Mouse (Mus musculus) forebrain, embryonic 13.5 days (tissue): Measurements from ENCODE around the gene Aanat. TPM values are rescaled to one million over a fixed set of nuclear protein-coding genes. Genes with fewer than 3 reads are reported as not detected.

Experiments used
- ATAC-seq: fragments of 200-750 bp; cut with Nextera tagmentation; 2 replicates; pipeline ENCODE4 v1.8.0; 2017
- H3K27ac ChIP-seq: fragments of 300-500 bp; sonication (generic); 2 replicates; pipeline ENCODE4 v1.5.1; 2015; ENCODE audit warnings: inconsistent platforms, mild to moderate bottlenecking, moderate library complexity
- H3K27me3 ChIP-seq: fragments of 300-500 bp; sonication (generic); 2 replicates; pipeline ENCODE4 v1.6.1; 2015; ENCODE audit warnings: mild to moderate bottlenecking, inconsistent platforms
- H3K36me3 ChIP-seq: fragments of 300-500 bp; sonication (generic); 2 replicates; pipeline ENCODE4 v1.6.1; 2015; ENCODE audit warnings: mild to moderate bottlenecking, inconsistent platforms; ENCODE audit not compliant: poor library complexity, severe bottlenecking
- H3K4me1 ChIP-seq: fragments of 300-500 bp; sonication (generic); 2 replicates; pipeline ENCODE4 v1.6.1; 2015; ENCODE audit warnings: inconsistent platforms
- H3K4me2 ChIP-seq: fragments of 300-500 bp; sonication (generic); 2 replicates; pipeline ENCODE4 v1.6.1; 2015; ENCODE audit warnings: inconsistent platforms, mild to moderate bottlenecking, moderate library complexity
- H3K4me3 ChIP-seq: fragments of 300-500 bp; sonication (generic); 2 replicates; pipeline ENCODE4 v1.5.1; 2015; ENCODE audit warnings: mild to moderate bottlenecking, inconsistent platforms
- H3K9ac ChIP-seq: fragments of 300-500 bp; sonication (generic); 2 replicates; pipeline ENCODE4 v1.6.1; 2015; ENCODE audit warnings: mild to moderate bottlenecking, inconsistent platforms
- H3K9me3 ChIP-seq: fragments of 300-500 bp; sonication (generic); replicated peaks from 2 replicates; pipeline ENCODE4 v1.6.1; 2016; ENCODE audit warnings: inconsistent platforms
- WGBS: fragments of 180-500 bp; shearing (Covaris S2); methylation state at CpG from one replicate; pipeline ENCODE4 v1.1.7; 2015; 5-methylcytosine and 5-hydroxymethylcytosine counted together
- polyA plus RNA-seq: library from polyadenylated mRNA; unstranded; fragments of >200 nt; fragmentation: Nextera tagmentation; extraction: Ambion mirVana; gene quantifications from 2 replicates; pipeline ENCODE4 v1.2.1, GENCODE M21; 2015

Gene Aanat
- polyA plus RNA-seq, result 0.25 and 0.39 TPM in 2 replicates

GRCm38 (mm10) chr11:116586310-116586709 is at the start of gene Aanat:
Gene Aanat (plus strand): TSS chr11:116586432.
- peak within 1 kb of the TSS; percentile 42 for H3K4me2 ChIP-seq

DNA sequence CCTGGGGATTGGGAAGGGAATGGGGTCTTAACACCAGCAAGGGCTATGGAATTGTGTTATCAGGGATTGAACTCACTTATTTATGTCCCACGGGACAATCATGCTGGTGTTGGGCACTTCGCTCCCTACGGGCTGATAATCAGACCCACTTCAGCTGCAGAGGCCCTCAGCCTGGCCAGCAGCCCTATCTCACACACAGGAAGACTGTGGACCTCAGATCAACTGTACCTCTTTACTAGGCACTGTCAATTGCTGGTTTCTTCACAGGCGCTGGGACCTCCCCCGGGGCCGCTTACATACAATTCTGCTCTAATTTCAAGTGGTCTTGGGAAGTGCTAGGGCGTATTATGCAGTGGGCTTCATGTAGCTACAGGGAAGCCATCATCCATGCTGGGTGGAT is 49.5 kb upstream of the Aanat start:
- ATAC-seq, result no peak
- Histone ChIP-seq H3K27me3 (peaks cover 42% of the 10 kb centered on the region), H3K9ac (no peak overlapping the region), H3K27ac (no peak overlapping the region), H3K36me3 (peaks cover 47% of the 10 kb centered on the region), H3K9me3 (no peaks in the 10 kb centered on the region), H3K4me2 (no peak overlapping the region), H3K4me3 (no peak overlapping the region), H3K4me1 (peaks cover 25% of the 10 kb centered on the region)
- 90% methylated on average over 7 of the region's 7 CpGs for WGBS

More at GRCm38 (mm10) chr11:116586310-116586709, at the start of gene Aanat:
- no peaks in the 10 kb centered on the region for H3K36me3 ChIP-seq
- no peak within 1 kb of the TSS for H3K9ac ChIP-seq
- H3K4me1 ChIP-seq, result peaks cover 13% of the 10 kb centered on the region; the same call in 1 of the 2 replicates
- no peaks in the 10 kb centered on the region for H3K9me3 ChIP-seq
- ATAC-seq, result no peak
- H3K27me3 ChIP-seq, result 0 out of 2 replicates have a peak, but pooled peaks cover 6% of the 10 kb centered on the region
- H3K4me3 ChIP-seq, result no peak within 1 kb of the TSS
- no peak within 1 kb of the TSS for H3K27ac ChIP-seq
- WGBS, result 66% methylated on average over 5 of the region's 5 CpGs

DNA sequence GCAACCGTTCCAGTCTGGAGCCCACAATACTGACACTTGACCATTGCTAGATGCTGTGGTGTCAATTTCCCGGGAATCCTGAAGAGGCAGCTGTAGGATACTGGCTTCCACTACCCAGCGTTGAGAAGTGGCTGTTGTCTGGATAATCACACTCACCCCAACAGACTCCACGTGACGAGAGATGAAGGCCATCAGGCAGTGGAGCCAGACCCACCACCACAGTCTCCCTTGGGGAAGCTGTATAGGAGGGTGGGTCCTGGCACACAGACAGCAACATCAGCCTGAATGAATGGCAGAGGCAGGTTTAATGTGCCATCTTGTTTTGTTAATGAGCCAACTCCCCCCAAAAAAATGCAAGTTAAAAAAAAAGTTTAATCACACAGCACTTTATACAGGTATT is 48.8 kb upstream of the Aanat start:
- H3K4me3 ChIP-seq, result no peak overlapping the region
- H3K4me2 ChIP-seq, result no peak overlapping the region
- H3K36me3 ChIP-seq, result peaks cover 54% of the 10 kb centered on the region
- H3K27ac ChIP-seq, result no peak overlapping the region
- H3K27me3 ChIP-seq, result peaks cover 35% of the 10 kb centered on the region
- no peak overlapping the region for H3K9ac ChIP-seq
- WGBS, result 76% methylated on average over 5 of the region's 5 CpGs
- no peak for ATAC-seq
- H3K4me1 ChIP-seq, result peaks cover 18% of the 10 kb centered on the region
- H3K9me3 ChIP-seq, result no peaks in the 10 kb centered on the region

- ATAC-seq, result no peak
- H3K36me3 ChIP-seq, result peaks cover 63% of the 10 kb centered on the region
Measured at GRCm38 (mm10) chr11:116538142-116538735, 48.0 kb upstream of the Aanat start.

GRCm38 (mm10) chr11:116541183-116541582 is 45.0 kb upstream of the Aanat start:
- H3K4me1 ChIP-seq, result no peaks in the 10 kb centered on the region
- H3K4me3 ChIP-seq, result no peak overlapping the region
- no peak overlapping the region for H3K27ac ChIP-seq
- no peak overlapping the region for H3K4me2 ChIP-seq
- H3K36me3 ChIP-seq, result peaks cover 89% of the 10 kb centered on the region
- WGBS, result 95% methylated on average over 11 of the region's 11 CpGs
- H3K9me3 ChIP-seq, result no peaks in the 10 kb centered on the region
- no peaks in the 10 kb centered on the region for H3K27me3 ChIP-seq
- no peak overlapping the region for H3K9ac ChIP-seq
- no peak for ATAC-seq

More at GRCm38 (mm10) chr11:116538142-116538735, 48.0 kb upstream of the Aanat start:
- Histone ChIP-seq H3K27me3 (peaks cover 27% of the 10 kb centered on the region), H3K4me2 (no peak overlapping the region), H3K9ac (no peak overlapping the region), H3K9me3 (no peaks in the 10 kb centered on the region), H3K27ac (no peak overlapping the region), H3K4me3 (no peak overlapping the region), H3K4me1 (peaks cover 9% of the 10 kb centered on the region)
- WGBS, result 89% methylated on average over 12 of the region's 12 CpGs

GRCm38 (mm10) chr11:116543110-116543509 is 43.1 kb upstream of the Aanat start:
- 85% methylated on average over 4 of the region's 4 CpGs for WGBS
- Histone ChIP-seq H3K4me3 (no peak overlapping the region), H3K4me1 (no peaks in the 10 kb centered on the region), H3K9me3 (no peaks in the 10 kb centered on the region), H3K9ac (no peak overlapping the region), H3K36me3 (peaks cover 94% of the 10 kb centered on the region), H3K4me2 (no peak overlapping the region), H3K27ac (no peak overlapping the region), H3K27me3 (no peaks in the 10 kb centered on the region)
- ATAC-seq, result 0 out of 2 replicates have a peak, but pooled peaks have one; percentile 27

- Histone ChIP-seq H3K4me1 (no peaks in the 10 kb centered on the region), H3K27me3 (no peaks in the 10 kb centered on the region), H3K4me2 (no peak overlapping the region), H3K4me3 (no peak overlapping the region), H3K9ac (no peak overlapping the region), H3K27ac (no peak overlapping the region), H3K9me3 (no peaks in the 10 kb centered on the region), H3K36me3 (peaks cover 57% of the 10 kb centered on the region)
- no peak for ATAC-seq
- 84% methylated on average over 17 of the region's 17 CpGs for WGBS
Measured at GRCm38 (mm10) chr11:116547296-116548060, 38.8 kb upstream of the Aanat start.

DNA sequence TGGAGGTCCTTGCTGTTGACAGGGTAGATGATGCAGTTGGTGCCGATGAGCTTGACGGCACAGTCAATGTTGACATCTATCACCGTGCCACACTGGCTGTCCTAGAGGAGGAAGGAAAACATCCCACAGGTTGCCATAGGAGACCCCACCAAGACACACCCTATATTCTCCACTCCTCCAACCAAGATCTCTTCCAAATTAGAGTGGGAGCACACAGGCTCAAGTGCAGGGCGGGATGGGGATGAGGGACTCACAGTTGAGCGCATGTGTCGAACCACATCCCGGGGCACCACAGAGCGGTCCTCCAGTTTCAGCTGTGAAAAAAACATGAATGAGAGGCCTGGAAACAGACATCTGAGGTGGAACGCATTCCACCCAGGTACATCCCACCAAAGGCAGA is 37.5 kb upstream of the Aanat start:
- no peak overlapping the region for H3K4me3 ChIP-seq
- no peaks in the 10 kb centered on the region for H3K27me3 ChIP-seq
- no peak overlapping the region for H3K9ac ChIP-seq
- no peaks in the 10 kb centered on the region for H3K9me3 ChIP-seq
- no peak overlapping the region for H3K27ac ChIP-seq
- H3K4me1 ChIP-seq, result no peaks in the 10 kb centered on the region
- no peak overlapping the region for H3K4me2 ChIP-seq
- WGBS, result 98% methylated on average over 9 of the region's 9 CpGs
- no peak for ATAC-seq
- peaks cover 44% of the 10 kb centered on the region for H3K36me3 ChIP-seq

- Histone ChIP-seq H3K4me3 (no peak overlapping the region), H3K9me3 (no peaks in the 10 kb centered on the region), H3K4me2 (no peak overlapping the region), H3K27me3 (no peaks in the 10 kb centered on the region), H3K27ac (no peak overlapping the region), H3K9ac (no peak overlapping the region), H3K36me3 (peaks cover 38% of the 10 kb centered on the region), H3K4me1 (peaks cover 4% of the 10 kb centered on the region; the same call in 1 of the 2 replicates)
- WGBS, result 93% methylated on average over 11 of the region's 11 CpGs
- ATAC-seq, result no peak
Measured at GRCm38 (mm10) chr11:116549273-116550038, 36.8 kb upstream of the Aanat start.

GRCm38 (mm10) chr11:116550748-116551147 is 35.5 kb upstream of the Aanat start:
- Histone ChIP-seq H3K4me3 (no peak overlapping the region), H3K36me3 (peaks cover 25% of the 10 kb centered on the region), H3K4me2 (no peak overlapping the region), H3K27me3 (no peaks in the 10 kb centered on the region), H3K4me1 (peaks cover 14% of the 10 kb centered on the region), H3K9me3 (no peaks in the 10 kb centered on the region), H3K9ac (no peak overlapping the region), H3K27ac (no peak overlapping the region)
- 80% methylated on average over 7 of the region's 7 CpGs for WGBS
- no peak for ATAC-seq

DNA sequence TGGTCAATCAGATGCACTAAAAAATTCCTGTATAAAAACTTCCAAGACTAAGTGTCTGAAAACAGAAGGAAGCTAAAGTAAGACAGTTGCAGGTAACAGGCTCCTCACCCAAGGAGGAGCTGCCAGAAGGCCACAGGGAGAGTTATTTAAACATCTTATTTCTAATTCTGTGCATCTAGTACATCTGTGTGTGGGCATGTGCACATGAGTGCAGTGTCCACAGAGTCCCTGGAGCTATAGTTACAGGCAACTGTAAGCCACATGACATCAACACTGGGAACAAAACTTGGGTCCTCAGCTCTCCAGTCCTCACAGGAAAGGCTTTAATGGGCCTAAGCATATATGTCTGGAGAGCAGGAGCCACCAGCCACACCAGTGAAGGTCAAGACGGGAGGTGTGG is 34.0 kb upstream of the Aanat start:
- Histone ChIP-seq H3K4me1 (peaks cover 18% of the 10 kb centered on the region), H3K27ac (no peak overlapping the region), H3K36me3 (peaks cover 12% of the 10 kb centered on the region), H3K9ac (no peak overlapping the region), H3K9me3 (no peaks in the 10 kb centered on the region), H3K4me2 (no peak overlapping the region), H3K4me3 (no peak overlapping the region), H3K27me3 (no peaks in the 10 kb centered on the region)
- ATAC-seq, result no peak
- 91% methylated on average over 1 of the region's 1 CpGs for WGBS
